Mouse (Mus musculus) gastrocnemius, postnatal 4 days (tissue): Measurements from ENCODE around the gene Rps6ka4. TPM values are rescaled to one million over a fixed set of nuclear protein-coding genes. Genes with fewer than 3 reads are reported as not detected.

Experiments
- microRNA-seq: library from miRNA; unstranded; fragments of <30 nt; microRNA quantifications from one replicate; pipeline ENCODE4 v1.2.0, GENCODE M21; 2021
- total RNA-seq, 2 experiments: library from RNA; stranded (reverse); gene quantifications; 2 replicates each; pipeline ENCODE4 v1.2.3; 2021

Gene Rps6ka4
- total RNA-seq, 2 experiments from 2014 or later = 17.8 to 18.7 TPM

Small RNA genes lying within 50 kb of the gene (microRNA-seq; reads per million reads assigned to microRNA genes)
- gene Mir5046 = not detected

Other genes with a start within 250 kb of the Rps6ka4 start
- gene Ccdc88b, start 17.6 kb upstream of the Rps6ka4 start, total RNA-seq = 1 to 10 TPM; 1.3 to 2.9 TPM
- 10 to 100 TPM; 54.7 to 56.4 TPM for gene Trmt112, start 69.1 kb upstream of the Rps6ka4 start, total RNA-seq
- gene Prdx5, start 69.5 kb upstream of the Rps6ka4 start, total RNA-seq = 100 to 1,000 TPM; 137 to 142 TPM
- gene Esrra, start 81.2 kb upstream of the Rps6ka4 start, total RNA-seq = 10 to 100 TPM; 44.1 to 44.7 TPM
- gene Catsperz, start 84.7 kb upstream of the Rps6ka4 start, total RNA-seq = not detected
- gene Kcnk4, start 93.9 kb upstream of the Rps6ka4 start, total RNA-seq = under 1 TPM in 1 of 2 experiments, not detected in 1; 0.39 TPM
- gene Bad, start 101.2 kb upstream of the Rps6ka4 start, total RNA-seq = 10 to 100 TPM; 31.6 to 34.4 TPM
- 10 to 100 TPM; 13.7 to 14.4 TPM for gene Gpr137, start 101.8 kb upstream of the Rps6ka4 start, total RNA-seq
- 100 to 1,000 TPM; 364 to 392 TPM for gene Ppp1r14b, start 134.3 kb upstream of the Rps6ka4 start, total RNA-seq
- 10 to 100 TPM; 22.2 to 23.9 TPM for gene Plcb3, start 135.8 kb upstream of the Rps6ka4 start, total RNA-seq
- 10 to 100 TPM; 25.3 to 28.6 TPM for gene Fkbp2, start 139.9 kb upstream of the Rps6ka4 start, total RNA-seq
- gene Vegfb, start 147.0 kb upstream of the Rps6ka4 start, total RNA-seq = 10 to 100 TPM; 68.0 to 73.0 TPM
- gene Dnajc4, start 151.9 kb upstream of the Rps6ka4 start, total RNA-seq = 10 to 100 TPM; 32.3 to 34.2 TPM
- 10 to 100 TPM; 17.1 to 23.6 TPM for gene Nudt22, start 155.5 kb upstream of the Rps6ka4 start, total RNA-seq
- 10 to 100 TPM; 18.4 to 19.5 TPM for gene Trpt1, start 155.5 kb upstream of the Rps6ka4 start, total RNA-seq
- 1 to 10 TPM; 5.3 to 5.4 TPM for gene Fermt3, start 178.8 kb upstream of the Rps6ka4 start, total RNA-seq
- 100 to 1,000 TPM; 122 to 129 TPM for gene Stip1, start 199.3 kb upstream of the Rps6ka4 start, total RNA-seq
- 100 to 1,000 TPM; 233 to 237 TPM for gene Macrod1, start 216.2 kb upstream of the Rps6ka4 start, total RNA-seq